Mouse (Mus musculus) central nervous system, embryonic 18 days (tissue): Measurements from ENCODE around the gene Llph. TPM values are rescaled to one million over a fixed set of nuclear protein-coding genes. Genes with fewer than 3 reads are reported as not detected.

ENCODE experiments used
- polyA plus RNA-seq: library from polyadenylated mRNA; depleted of rRNA; stranded (reverse); fragments of >200 nt; gene quantifications from 2 replicates; pipeline ENCODE4 v1.2.3, GENCODE M21; 2012; rRNA removed

The Llph gene
- polyA plus RNA-seq = 29.8 and 32.5 TPM in 2 replicates

GRCm38 (mm10) chr10:120226871-120227661, at the start of gene Llph:
Llph (plus strand) TSS chr10:120227070.

GRCm38 (mm10) chr10:120201131-120201921, 25.5 kb upstream of the Llph start, which contains the start of gene Tmbim4:
Tmbim4 (plus strand) TSS chr10:120201590.

GRCm38 (mm10) chr10:120201961-120202402, 24.9 kb upstream of the Llph start, which contains the start of gene Irak3:
Irak3 (minus strand) TSS chr10:120202130.

Other genes starting within 250 kb of the Llph start
- 2.7 and 3.2 TPM in 2 replicates for gene Helb, start 114.1 kb upstream of the Llph start, polyA plus RNA-seq
- 74.6 and 80.9 TPM in 2 replicates for gene Tmbim4, start 25.5 kb upstream of the Llph start, polyA plus RNA-seq
- 0.20 and 0.22 TPM in 2 replicates for gene Irak3, start 24.9 kb upstream of the Llph start, polyA plus RNA-seq
- gene Hmga2, start 249.4 kb downstream of the Llph start, polyA plus RNA-seq = 0.87 and 1.4 TPM in 2 replicates